Mouse (Mus musculus): ENCODE measurements around the gene L3mbtl3.

L3mbtl3 gene

GRCm38 (mm10) chr10:26232071-26232653 lies 143.6 kb downstream of the L3mbtl3 start:
- no peak for DNase-seq

- no peak for DNase-seq
Measured at GRCm38 (mm10) chr10:26229488-26229887, 146.3 kb downstream of the L3mbtl3 start, which contains the start of gene Samd3. Gene Samd3, plus strand, starts transcription at chr10:26229707.

GRCm38 (mm10) chr10:26228187-26228586 lies 147.6 kb downstream of the L3mbtl3 start:
- no peak for DNase-seq

DNA sequence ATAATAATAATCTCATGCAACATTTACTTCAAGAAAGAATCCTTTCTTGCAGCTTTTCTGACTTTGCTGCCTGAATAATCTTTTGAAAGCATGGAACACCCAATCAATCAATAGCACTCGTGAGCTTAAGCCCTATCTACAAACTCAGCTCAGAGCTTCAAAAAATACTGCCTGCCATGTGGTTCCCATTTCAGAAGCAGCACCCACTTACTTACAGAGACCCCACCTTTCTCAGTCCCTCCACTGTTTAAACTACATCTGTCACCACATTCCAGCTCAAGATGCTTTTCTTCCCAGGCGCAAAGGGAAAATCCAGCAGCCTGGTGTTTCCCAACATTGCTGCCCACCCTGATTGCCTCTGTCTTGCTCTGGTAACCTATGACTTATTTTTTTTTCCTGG lies 149.0 kb downstream of the L3mbtl3 start:
- DNase-seq, result no peak

- no peak for DNase-seq
Measured at GRCm38 (mm10) chr10:26226241-26226640, 149.5 kb downstream of the L3mbtl3 start.

All from cerebellum, adult 8-10 months (tissue).